Mouse (Mus musculus): ENCODE results near the gene Fgd1. TPM values are rescaled to one million over a fixed set of nuclear protein-coding genes. Genes with fewer than 3 reads are reported as not detected.

Gene Fgd1
- not detected for total RNA-seq (2023)

GRCm38 (mm10) chrX:151045850-151046249, at the start of gene Fgd1:
Fgd1 (plus strand) TSS chrX:151046150.

GRCm38 (mm10) chrX:151016938-151017877, 28.7 kb upstream of the Fgd1 start, which contains the start of gene Gnl3l:
Gnl3l (minus strand) TSS chrX:151017322.

GRCm38 (mm10) chrX:151096171-151097058, 50.5 kb downstream of the Fgd1 start, which contains the start of gene Tsr2:
Tsr2 (minus strand) TSS chrX:151096543.

Other genes with a start within 250 kb of the Fgd1 start
- 1.7 TPM for gene Maged2, start 231.8 kb upstream of the Fgd1 start, total RNA-seq (2023)
- gene Gnl3l, start 28.8 kb upstream of the Fgd1 start, total RNA-seq (2023), result 65.2 TPM
- 41.6 TPM for gene Tsr2, start 50.4 kb downstream of the Fgd1 start, total RNA-seq (2023)
- gene Wnk3, start 151.9 kb downstream of the Fgd1 start, total RNA-seq (2023), result not detected